Mouse (Mus musculus) retina, postnatal 1 day (tissue): ENCODE data around the gene Hoxb1.

Experiments used
- DNase-seq: peaks from one replicate; pipeline ENCODE4 v3.0.0-alpha.2; 2012

The Hoxb1 gene

DNA sequence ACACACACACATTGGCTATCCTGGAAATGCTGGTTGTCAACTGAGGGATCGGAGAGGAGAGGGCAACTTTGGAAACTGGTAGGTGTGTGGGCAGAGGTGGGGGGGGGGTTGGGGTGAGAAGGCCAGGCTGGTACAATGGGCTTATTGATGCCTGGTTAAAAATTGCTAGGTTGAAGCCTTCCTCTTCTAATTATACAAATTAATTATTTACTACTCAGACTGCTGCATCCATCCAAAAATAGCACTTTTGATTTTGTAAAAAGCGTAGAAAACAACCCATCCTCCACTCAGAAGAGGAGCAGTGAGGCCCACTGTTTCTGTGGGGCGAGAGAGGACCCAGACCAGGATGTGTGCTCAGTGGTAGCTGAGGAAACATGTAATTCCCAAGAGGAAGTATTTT, 30.6 kb upstream of the Hoxb1 start:
- no peak for DNase-seq

GRCm38 (mm10) chr11:96336597-96336996, 29.0 kb upstream of the Hoxb1 start:
- DNase-seq, result no peak

DNA sequence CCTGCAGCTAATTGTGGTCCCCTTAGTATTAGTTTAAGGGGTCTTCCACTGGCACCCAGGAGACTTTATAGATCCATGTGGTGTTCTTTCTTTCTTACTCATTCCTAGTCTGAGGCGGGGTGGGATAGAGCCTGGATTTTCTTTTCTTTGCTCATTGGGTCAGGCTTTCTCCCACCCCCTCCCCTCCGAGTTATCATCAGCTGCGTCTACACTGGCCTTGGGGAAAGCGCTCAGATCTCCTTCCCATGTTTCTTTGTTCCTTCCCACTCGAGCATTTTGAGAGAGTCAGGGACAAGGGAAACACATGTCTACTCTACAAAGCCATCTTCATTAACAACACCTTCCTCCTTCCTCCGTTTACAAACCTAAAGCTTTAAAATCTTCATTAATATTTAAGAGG, 28.5 kb upstream of the Hoxb1 start:
- DNase-seq, result no peak

DNA sequence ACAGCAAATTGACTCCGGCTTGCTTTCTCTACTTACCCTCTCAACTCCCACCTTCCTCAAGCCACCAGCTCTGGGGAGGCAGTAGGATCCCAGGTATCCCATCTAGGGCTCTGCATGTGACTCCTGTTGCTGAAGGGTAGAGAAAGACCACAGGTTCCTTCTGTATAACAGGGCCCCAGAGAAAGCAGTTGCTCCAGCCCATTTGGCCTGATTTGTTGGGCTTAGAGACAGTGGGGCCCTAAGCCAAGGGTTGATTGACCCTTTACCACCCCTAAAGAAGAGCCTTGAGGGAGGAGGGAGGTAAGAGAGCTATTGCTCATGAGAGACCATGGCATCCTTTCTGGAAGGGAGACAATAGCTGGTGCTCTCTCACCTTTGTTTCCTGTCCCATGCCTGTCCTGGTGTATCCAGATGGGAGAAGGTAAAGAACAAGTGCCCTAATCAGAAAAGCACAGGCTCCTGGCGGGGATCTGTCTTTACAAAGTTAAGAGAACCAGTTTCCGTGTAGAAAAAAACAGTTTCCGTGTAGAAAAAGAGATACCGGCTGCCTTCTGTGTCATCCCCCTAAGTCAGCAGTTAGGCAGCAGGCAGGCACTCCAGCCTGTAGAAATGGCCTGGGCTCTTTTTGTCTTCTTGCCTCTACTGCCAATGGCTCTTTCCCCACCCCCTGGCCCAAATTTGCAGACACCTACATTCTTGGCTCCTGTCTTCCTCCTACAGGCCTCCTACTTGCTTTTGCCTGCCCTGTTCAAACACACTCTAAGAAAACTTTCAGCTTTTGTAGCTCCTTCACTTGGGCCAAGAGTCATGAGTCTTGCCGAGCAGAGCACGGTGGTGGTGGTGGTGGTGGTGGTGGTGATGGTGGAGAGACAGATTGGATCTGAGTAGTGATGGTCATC, 26.3 kb upstream of the Hoxb1 start:
- DNase-seq, result no peak

DNA sequence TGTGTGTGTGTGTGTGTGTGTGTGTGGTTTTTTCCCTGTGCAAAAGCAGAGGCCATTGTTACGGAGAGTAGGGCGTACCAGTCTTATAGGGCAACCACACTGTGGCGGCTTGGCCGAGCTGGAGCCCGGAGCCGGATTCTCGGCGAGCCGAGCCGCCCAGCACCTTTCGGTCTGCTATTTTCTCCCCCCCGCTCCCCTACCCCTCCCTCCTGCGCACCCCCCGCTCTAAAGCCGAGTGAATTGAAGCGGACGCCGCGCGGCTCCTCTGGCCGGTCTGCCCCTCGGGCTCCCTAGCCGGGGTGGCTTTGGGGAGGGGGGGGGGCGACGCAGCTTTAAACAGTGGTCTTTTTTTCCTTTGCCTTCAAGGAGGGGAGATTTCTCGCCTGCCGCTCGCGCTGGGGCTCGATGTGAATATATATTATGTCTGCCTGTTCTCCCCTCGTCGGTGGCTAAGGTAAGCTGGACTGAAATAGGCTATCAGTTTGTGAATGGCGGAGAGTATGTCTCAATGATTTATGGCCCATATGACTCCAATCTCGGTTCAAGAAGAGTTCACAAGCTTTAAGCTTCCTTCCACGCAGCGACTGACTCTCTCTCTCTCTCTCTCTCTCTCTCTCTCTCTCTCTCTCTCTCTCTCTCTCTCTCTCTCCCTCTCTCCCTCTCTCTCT, 24.7 kb upstream of the Hoxb1 start:
- DNase-seq, result no peak

DNA sequence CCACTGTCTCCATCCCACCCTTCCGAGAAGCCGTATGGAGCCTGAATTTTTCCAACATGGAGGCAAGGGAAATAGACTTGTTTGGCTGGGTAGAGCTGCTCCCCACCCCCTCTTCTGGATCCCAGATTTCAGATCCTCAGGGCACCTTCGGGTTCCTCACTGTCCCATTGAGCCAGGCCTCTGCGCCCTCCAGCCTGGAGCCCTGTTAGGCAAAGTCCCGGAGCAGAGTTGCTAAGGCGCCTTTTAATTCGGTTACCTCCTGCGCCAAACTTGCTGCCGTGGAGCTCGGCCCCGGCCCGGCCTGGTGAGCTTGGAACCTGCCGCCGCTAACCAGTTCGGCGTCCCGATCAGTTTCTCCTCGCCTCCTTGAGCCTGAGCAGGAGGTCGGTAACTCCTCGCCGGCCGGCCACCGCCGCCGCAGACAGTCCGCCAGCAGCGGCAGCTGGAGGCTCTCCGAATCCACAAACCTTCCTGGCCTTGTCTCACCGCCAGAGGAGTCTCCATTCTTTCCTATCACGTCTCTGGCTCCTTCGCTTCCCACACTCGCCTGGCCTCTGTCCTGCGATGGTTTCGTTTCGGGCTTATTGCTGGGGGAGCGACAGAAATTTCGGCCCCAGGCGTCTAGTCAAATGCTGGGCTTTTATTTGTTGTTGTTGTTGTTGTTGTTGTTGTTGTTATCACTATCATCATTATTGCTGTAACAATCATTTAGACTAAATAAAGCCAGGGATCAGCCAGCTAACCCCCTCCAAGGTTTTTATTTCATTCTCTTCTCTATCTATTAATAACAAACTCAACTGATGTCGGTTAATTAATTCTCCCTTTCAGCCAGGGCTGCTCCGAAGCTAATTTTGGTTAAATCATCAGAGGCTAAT, 23.6 kb upstream of the Hoxb1 start:
- no peak for DNase-seq

DNA sequence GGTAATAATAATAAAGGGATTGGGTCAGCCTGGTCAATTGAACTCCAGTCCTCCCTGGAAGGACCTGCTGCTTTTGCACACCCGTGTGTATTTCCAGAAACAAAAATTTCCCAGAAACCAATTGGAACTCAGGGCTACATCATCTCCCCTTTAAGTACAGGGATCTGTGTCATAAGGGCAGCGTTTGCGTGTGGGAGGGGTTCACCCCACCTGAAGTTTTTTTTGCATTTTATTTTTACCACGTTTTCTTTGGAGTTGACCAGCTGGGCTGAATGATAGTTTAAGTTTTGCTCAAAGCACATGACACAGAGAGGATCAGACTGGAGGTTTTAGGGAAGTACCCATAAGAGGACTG, 23.0 kb upstream of the Hoxb1 start:
- DNase-seq, result no peak

- DNase-seq, result no peak
Observed at GRCm38 (mm10) chr11:96343206-96343745, 22.3 kb upstream of the Hoxb1 start.

DNA sequence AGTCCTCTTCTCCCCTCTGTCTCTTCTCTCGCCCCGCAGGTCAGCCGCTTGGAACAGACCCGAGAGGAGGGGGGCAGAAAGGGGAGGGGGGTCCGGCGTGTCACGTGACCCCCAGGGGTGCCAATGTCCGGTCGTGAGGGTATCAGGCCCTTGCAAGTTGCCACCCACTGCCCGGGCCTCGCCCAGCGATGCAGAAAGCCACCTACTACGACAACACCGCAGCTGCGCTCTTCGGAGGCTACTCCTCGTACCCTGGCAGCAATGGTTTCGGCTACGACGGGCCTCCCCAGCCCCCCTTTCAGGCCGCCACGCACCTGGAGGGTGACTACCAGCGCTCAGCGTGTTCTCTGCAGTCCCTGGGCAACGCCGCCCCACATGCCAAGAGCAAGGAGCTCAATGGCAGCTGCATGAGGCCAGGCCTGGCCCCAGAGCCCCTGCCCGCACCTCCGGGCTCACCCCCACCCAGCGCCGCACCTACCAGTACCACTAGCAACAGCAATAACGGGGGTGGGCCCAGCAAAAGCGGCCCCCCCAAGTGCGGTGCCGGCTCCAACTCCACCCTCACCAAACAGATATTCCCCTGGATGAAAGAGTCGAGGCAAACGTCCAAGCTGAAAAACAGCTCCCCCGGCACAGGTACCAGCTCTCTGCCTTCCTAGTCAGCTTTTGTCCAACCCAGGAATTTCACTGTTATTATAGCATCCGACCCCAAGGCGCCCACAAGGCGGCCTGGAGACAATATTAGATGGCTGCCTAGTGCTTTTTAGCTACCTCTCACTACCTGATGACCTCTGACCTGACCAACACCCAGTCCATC, 21.3 kb upstream of the Hoxb1 start:
- no peak for DNase-seq

DNA sequence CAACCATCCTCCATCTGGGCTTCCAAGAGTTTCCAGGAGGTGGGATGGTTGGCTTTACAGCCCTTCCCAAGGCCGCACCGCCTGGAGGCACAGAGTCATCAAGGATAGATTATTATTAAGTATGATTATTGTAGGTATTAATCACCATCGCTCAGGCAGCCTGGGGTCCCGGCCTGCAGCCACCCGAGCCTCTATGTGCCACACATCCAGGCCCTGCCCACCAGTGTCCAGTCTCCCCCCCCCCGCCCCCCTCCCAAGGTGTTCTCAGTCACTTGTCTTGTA, 20.7 kb upstream of the Hoxb1 start:
- DNase-seq, result no peak

- no peak for DNase-seq
Observed at GRCm38 (mm10) chr11:96345220-96345892, 20.2 kb upstream of the Hoxb1 start.

DNA sequence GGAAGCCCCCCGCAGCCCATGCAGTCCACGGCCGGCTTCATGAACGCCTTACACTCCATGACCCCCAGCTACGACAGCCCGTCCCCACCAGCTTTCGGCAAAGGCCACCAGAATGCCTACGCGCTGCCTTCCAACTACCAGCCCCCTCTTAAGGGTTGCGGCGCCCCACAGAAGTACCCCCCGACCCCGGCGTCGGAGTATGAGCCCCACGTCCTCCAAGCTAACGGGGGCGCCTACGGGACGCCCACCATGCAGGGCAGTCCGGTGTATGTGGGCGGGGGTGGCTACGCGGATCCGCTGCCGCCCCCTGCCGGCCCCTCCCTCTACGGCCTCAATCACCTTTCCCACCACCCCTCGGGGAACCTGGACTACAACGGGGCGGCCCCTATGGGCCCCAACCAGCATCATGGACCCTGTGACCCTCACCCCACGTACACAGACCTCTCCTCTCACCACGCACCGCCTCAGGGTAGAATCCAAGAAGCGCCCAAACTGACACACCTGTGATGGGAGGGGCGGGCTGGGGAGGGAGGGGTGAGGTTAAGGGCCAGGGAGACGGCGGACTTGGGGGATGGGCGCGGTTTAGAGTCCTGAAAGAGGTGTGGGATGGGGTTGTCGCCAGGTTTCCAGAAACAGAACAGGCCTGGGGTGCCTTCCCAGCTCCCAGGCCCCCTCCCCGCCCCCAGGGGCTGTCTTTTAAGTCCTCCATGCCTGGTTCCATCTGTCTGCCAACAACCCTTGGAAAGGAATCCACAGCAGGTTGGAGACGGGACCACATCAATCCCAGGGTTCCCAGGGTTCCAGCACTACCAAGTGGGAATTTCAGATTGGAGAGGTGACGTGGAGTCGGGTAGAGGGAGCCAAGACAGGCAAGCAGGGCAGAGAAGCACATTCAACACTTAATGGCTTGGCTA, 19.4 kb upstream of the Hoxb1 start:
- no peak for DNase-seq

GRCm38 (mm10) chr11:96346916-96347520, 18.5 kb upstream of the Hoxb1 start:
- DNase-seq, result no peak

- DNase-seq, result no peak
Observed at GRCm38 (mm10) chr11:96347717-96348116, 17.8 kb upstream of the Hoxb1 start.

- no peak for DNase-seq
Observed at GRCm38 (mm10) chr11:96348141-96348928, 17.2 kb upstream of the Hoxb1 start.

- no peak for DNase-seq
Observed at GRCm38 (mm10) chr11:96348988-96349387, 16.6 kb upstream of the Hoxb1 start.

DNA sequence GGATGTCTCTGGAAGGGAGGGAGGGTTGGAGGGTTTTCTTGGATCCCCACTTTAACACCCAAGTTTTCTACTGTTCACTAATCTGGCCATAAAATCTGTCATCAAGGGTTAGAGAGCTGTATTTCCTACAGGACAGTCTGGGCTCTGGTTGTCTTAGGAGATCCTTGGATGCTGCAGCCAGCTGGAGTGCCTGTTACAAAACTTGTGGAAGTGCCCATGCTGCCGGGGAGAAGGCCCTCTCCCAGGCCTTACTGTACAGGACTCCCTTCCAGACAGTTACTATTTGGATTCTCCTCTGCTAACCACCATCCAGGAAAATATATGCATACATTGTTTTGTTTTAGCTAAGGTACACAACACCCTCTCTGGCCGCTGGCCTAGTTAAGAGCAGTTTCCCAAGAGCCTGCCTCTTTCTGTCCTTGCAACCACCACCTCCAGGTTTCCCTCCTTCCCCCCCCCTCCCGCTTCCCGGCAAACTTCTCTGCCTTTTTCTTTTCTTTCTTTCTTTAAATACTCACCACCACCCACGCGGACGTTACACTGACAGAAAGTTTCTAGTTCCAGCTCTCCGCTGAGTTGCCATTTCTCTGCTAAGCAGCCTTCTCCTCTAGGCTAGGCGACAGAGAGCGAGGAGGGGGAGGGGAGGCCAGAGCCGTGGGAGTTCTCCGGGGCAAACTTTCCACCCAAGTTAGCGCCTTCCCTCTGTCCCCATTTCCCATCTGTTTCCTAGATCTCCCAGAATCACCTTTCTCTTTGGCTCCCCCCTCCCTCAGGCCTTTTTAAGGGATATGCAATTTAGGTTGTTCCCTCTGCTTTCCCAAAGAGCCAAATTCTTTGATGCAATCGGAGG, 15.8 kb upstream of the Hoxb1 start:
- DNase-seq, result no peak

DNA sequence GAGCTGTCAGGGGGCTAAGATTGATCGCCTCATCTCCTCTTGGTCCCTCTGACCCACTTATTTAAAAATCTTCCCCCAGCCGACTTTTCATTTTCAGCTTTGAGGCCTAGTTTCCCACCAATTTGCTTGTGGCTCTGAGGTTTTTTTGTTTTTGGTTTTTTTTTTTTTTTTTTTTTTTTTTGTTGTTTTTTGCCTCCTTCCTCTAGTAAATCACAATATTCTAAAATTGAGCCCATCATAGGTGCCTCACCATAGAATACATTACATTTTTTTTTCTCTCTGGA, 15.3 kb upstream of the Hoxb1 start, which contains the start of gene Hoxb2:
TSS of gene Hoxb2 (plus strand) at position 185 of the 284 bp plus-strand sequence.
- DNase-seq, result no peak

DNA sequence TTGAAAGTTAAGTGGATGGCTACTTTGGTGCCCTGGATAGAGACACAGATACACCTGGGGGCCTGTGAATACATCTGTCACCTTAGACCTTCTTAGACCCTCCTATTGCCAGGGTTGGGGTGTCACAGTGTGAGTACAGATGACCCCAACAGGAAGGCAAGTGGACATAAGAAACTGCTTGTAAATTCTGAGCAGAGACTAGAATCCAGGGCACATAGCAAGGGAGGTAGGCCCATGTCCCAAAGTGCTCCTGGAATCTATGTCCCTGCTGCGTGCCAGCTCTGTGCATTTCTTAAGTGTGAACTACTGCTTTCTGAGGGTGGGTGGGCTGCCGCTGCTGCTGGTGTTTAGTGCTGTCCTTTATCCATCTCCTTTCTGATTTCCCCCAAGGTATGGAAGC, 14.8 kb upstream of the Hoxb1 start:
- no peak for DNase-seq
